12 mouse cellular contexts compared by ENCODE assay signal in the genomic region with DNA sequence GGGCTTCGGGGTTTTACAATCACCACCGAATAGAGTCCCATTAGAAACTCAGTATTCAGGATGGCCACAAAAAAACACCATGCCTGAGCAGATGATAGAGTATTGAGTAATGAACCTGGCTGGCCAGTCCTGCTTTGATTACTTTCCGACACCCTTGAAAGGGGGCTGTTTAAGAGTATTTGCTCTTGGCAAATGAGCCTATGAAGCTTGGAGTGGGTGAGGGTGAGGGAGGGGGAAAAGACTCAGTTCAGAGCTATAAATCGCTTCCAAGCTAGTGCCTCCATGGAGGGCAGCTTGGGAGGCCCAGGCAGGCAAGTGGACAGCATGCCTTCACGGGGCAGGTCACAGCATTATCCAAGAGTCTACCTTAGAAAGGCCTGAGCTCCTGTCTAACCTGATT.
"Had no signal": no experiment of that assay in that cellular context is flagged by ENCODE, and none has a peak within 500 bp of the region (broad histone marks: within the 10 kb centered on the region; RNA-seq: fewer than 3 reads in every experiment).

No protein-coding gene starts in this region.

- H3K4me3 ChIP-seq: left cerebral cortex, adult 2 months; liver, embryonic 15.5 days; megakaryocyte, embryonic 14.5 days; midbrain, embryonic 15.5 days; neural tube, embryonic 12.5 days had no signal

- H3K36me3 ChIP-seq: liver, embryonic 15.5 days; midbrain, embryonic 15.5 days; neural tube, embryonic 12.5 days had no signal

- H3K9me3 ChIP-seq: liver, embryonic 15.5 days; midbrain, embryonic 15.5 days; neural tube, embryonic 12.5 days had no signal

- DNase-seq: kidney, adult 8-10 months; kidney, postnatal 25 days; thymus, postnatal 4 days had no signal

- H3K9ac ChIP-seq: liver, embryonic 15.5 days; midbrain, embryonic 15.5 days; neural tube, embryonic 12.5 days had no signal

- H3K27me3 ChIP-seq: liver, embryonic 15.5 days; megakaryocyte, embryonic 14.5 days; midbrain, embryonic 15.5 days; neural tube, embryonic 12.5 days had no signal

- H3K27ac ChIP-seq: left cerebral cortex, adult 2 months; liver, embryonic 15.5 days; macrophage; midbrain, embryonic 15.5 days; neural tube, embryonic 12.5 days; stomach, postnatal 0 days had no signal

- ATAC-seq: midbrain, embryonic 15.5 days had no signal

- H3K4me2 ChIP-seq: liver, embryonic 11.5 days; liver, embryonic 15.5 days; midbrain, embryonic 11.5 days; midbrain, embryonic 15.5 days; neural tube, embryonic 12.5 days had no signal

- H3K4me1 ChIP-seq: liver, embryonic 15.5 days; megakaryocyte, embryonic 14.5 days; midbrain, embryonic 15.5 days had no signal
